Mouse (Mus musculus) ES-Bruce4 (cell line): ENCODE measurements around the gene Ppp4r1.

Source experiments
- CTCF ChIP-seq: IDR thresholded peaks from one replicate; pipeline ENCODE4 v1.8.1; 2011; ENCODE audit warnings: low read depth, low read length
- POLR2A ChIP-seq: IDR thresholded peaks from one replicate; pipeline ENCODE4 v1.8.1; 2011; ENCODE audit warnings: low read length; ENCODE audit not compliant: insufficient read depth

DNA sequence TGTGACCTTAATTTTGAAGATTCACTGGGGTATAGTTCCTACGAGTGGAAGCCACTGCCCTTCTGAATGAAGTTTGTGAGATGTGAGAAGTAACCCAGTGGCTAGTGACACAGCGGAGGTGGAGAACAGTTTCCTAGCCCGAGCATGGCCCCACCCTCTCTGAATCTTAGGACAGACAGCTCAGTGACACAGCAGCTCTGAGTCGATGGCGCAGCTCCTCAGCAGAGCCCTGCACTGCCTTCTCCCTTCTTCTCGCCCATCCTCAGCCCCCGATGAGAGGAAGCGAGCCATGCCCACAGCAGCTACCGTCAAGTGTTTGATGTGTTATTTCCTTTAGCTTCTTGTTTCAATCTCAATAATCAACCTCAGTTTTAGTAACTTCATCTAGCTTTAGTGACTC, 43.9 kb downstream of the Ppp4r1 start:
- no peak for TF ChIP-seq CTCF
- TF ChIP-seq POLR2A: no peak
